Mouse (Mus musculus): ENCODE data around the gene Ndufb3.
"Not testable (repeated sequence)": the region's sequence is repeated elsewhere in the genome, so short reads cannot be mapped to it uniquely, and the experiment has no call there.

Ndufb3 gene

DNA sequence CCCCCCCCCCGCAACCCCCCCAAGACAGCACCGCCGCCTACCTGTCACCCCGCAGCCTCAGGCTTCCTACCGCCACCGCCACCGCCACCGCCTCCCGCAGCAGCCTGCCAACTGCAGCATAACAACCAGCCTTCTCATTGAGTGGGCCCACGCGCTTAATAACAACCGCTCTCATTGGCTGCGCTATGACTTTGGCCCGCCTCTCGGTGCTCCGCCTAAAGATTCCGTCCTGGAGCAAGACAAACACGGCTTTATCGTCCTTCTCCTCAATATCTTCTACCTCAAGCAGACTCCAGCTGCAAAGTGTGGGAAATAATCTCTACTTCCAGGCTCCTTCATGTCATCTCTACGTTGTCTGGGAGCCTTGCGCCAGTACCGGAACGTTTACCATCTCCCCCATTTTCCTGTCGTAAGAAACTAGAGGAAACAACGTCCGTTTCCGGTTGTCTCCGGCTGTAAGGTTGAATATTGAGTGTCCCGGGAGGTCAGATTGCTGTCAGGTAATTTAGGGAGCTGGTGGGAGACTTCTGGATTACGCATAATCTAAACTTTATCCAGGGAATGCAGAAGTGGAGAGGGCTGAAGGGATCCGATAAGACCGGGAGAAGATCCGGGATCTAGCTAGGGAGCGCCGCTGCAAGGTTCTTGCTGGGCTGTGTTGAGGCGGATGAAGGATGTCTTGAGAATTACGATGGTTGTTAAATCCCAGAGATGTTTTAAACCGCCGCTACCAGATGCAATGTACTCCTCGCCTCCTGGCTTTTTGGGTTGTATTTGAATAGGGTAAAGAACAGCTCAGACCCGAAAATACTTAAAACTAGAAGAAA lies at the start of gene Ndufb3, which contains the start of gene Fam126b:
Ndufb3 (plus strand) TSS at position 214 of the 827 bp plus-strand sequence.
Fam126b (minus strand) TSS at position 153 of the 827 bp plus-strand sequence.
- peak; percentile 80 for DNase-seq (ENCODE audit: low read depth)

- DNase-seq (ENCODE audit: low read depth): no peak
Measured at GRCm38 (mm10) chr1:58541386-58541785, 44.8 kb upstream of the Ndufb3 start.

GRCm38 (mm10) chr1:58560370-58560769 lies 25.8 kb upstream of the Ndufb3 start:
- DNase-seq (ENCODE audit: low read depth): not testable (repeated sequence)

GRCm38 (mm10) chr1:58562455-58562854 lies 23.7 kb upstream of the Ndufb3 start:
- peak; percentile 33 for DNase-seq (ENCODE audit: low read depth)

GRCm38 (mm10) chr1:58564981-58565380 lies 21.2 kb upstream of the Ndufb3 start:
- DNase-seq (ENCODE audit: low read depth): no peak

GRCm38 (mm10) chr1:58566621-58567020 lies 19.6 kb upstream of the Ndufb3 start:
- no peak for DNase-seq (ENCODE audit: low read depth)

- DNase-seq (ENCODE audit: low read depth): no peak
Measured at GRCm38 (mm10) chr1:58568456-58569130, 17.6 kb upstream of the Ndufb3 start.

GRCm38 (mm10) chr1:58570437-58570836 lies 15.7 kb upstream of the Ndufb3 start:
- no peak for DNase-seq (ENCODE audit: low read depth)

- DNase-seq (ENCODE audit: low read depth): no peak
Measured at GRCm38 (mm10) chr1:58579179-58579578, 7.0 kb upstream of the Ndufb3 start.

GRCm38 (mm10) chr1:58582611-58583010 lies 3.6 kb upstream of the Ndufb3 start:
- DNase-seq (ENCODE audit: low read depth): no peak

- DNase-seq (ENCODE audit: low read depth): no peak
Measured at GRCm38 (mm10) chr1:58584271-58584670, 1.9 kb upstream of the Ndufb3 start.

DNA sequence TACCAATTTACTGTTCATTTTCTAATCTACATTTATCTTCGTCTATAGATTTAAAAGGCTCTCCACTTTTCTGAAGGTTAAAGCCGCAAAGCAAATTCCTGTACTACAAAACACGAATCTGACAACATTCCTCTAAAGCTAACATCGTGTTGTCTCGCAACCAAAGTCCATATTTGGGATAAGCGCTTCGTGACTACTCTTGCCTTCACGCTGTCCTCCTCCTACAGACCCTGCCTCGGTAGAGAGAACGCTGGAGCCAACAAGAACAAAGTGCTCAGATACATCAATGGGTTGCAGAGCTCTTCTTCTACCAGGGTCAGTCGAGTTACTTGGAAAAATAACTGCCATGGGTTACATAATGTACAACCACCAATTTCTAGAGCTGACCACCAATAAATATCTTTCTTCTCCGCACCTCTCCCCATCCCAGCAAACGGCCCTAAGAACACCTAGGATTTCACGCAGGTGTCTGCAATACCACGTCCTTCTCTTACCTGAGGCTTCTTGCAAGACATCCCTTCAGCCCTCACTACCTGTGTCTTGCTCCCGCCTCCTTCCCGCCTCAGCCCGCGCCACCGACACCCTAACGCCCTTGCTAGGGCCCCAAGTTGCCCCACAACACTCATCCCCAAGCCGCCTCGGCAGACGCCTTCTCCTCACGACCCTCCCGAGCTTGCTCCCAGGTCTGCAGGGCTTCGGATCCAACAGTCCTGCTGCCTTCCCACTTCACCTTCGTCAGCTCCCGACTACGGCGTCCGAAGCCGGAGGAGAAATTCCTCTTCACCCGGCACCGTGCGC lies 612 bp upstream of the Ndufb3 start:
- DNase-seq (ENCODE audit: low read depth): no peak

DNA sequence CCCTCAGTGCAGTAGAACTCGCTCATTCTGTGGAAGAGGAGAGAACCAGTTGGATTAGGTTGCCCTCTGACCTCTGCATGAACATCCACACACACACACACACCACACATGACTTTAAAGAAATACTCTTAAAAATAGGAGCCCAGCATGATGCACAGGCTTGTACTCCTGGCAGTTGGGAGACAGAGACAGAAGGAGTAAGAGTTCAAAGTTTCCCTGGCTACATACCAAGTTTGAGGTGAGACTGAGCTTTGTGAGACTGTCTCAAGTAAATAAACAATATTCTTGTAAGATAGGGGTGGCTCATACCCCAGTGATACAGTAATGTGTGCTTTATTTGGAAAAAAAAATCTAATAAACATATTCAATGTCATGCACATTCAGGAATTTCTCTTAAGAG lies 1.3 kb downstream of the Ndufb3 start:
- DNase-seq (ENCODE audit: low read depth): no peak

DNA sequence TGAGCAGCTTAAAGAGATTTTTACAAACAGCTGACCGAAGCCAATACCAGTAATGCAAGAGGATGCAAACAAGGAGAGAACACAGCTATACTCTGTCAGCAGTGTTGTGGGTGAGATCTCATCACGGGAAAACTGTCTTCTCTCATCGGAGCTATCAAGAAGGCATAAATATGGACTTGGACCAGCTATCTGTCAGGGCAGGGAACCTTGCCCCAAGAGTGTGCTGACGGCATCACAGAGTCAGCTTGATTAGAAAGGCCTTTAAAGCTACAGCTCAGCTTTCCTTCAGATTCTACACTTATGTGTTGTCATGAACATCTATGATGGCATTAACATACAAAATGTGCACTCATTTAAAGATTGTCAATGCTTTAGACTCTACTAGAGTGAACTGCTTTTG lies 16.5 kb downstream of the Ndufb3 start:
- DNase-seq (ENCODE audit: low read depth): no peak

DNA sequence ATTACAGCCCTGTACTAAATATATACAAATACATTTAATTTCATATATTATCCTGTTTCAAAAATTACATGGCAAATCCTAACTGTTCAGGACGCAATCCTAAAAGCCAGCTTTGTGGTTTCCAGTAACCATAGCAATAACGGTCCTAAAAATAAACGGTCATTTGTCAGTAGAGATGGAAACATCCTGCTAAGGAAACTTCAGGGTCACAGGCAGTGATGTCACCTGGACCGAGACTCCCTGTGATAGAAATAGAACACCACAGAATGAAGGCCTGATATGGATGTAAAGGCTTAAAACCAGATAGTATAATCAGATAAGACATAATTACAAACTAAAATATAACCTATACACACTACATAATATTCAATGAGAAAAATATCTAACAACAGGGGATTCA lies 17.6 kb downstream of the Ndufb3 start:
- DNase-seq (ENCODE audit: low read depth): no peak

DNA sequence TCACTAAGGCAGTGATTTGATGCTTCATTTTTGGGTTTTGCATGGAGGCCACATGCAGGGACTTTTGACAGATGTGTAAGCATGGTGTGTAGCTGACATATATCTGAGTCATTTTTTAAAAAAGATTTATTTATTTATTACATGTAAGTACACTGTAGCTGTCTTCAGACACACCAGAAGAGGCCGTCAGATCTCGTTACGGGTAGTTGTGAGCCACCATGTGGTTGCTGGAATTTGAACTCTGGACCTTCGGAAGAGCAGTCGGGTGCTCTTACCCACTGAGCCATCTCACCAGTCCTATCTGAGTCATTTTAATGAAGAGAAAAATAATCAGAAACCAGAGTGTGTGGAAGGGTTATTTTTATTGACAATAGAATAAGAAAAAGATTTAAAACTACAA lies 23.4 kb downstream of the Ndufb3 start:
- DNase-seq (ENCODE audit: low read depth): not testable (repeated sequence)

DNA sequence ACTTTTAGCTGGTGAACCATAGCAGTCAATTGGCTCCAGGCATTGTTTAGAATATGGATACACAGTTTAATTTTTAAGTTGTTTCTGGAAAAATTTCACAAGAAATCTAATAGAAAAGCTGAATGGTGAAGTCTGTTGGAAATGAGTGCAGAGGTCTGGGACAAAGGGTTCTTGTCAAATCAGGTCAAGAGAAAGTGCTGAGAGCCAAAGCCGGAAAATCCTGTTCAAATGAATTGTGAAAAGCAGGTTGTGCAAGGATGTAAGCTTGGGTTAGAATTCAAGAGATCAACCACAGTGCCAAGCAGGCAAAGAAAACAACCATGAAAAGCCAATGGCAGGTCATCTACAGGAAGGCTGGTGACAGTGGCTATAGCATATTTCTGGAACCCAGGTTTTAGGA lies 24.0 kb downstream of the Ndufb3 start:
- DNase-seq (ENCODE audit: low read depth): no peak

GRCm38 (mm10) chr1:58610611-58611010 lies 24.4 kb downstream of the Ndufb3 start:
- no peak for DNase-seq (ENCODE audit: low read depth)

DNA sequence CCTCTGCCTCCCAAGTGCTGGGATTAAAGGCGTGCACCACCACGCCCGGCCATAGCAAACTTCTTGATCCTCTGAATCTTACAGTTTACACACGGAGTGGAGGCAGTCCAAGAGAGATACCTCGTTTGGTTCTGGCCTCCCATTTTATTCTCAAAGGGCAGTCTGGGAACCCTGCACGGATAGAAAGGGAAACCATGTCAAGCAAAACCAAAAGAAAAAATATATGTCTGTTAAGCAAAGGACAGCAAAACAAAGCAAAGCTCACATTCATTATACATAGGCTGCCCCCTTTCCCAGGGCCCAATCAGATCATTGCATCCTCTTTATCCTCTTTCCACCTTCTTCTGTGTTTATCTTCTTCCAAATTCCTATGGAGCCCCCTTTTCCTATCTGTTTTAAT lies 27.6 kb downstream of the Ndufb3 start:
- no peak for DNase-seq (ENCODE audit: low read depth)

DNA sequence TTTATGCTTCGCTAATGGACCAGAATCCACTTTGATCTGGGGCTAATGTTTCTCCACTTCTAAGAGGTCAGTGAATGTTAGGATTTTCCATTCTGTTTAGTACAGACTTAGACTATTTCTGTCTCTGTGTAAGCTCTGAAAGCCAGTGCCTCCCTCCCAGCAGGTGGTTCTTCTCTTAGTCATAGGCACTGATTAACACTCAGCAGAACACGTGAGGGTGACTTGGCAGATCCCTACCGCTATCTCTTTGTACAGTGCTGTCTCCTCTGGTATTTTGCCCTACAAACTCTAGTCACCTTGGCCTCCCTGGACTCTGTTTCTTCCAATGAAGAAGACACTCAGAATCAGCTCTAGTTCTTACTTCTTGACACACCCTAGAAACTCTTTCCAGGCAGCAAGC lies 28.2 kb downstream of the Ndufb3 start:
- no peak for DNase-seq (ENCODE audit: low read depth)

DNA sequence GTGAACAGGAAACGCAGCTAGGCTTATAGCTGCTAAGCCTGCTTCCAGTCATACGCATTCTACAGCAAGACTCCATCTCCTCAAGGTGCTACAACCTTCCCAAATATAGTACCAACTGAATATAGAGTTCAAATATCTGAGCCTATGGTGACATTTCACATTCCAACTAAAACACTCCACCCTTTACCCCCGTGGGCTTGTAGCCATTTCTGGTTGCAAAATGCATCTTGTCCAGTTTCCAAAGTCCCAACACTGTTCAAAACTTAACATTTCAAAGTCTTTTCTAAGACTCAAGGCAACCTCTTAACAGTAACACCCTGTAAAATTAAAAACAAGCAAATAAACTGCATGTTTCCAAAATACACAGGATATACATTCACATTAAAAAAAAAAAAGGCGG lies 29.0 kb downstream of the Ndufb3 start:
- DNase-seq (ENCODE audit: low read depth): no peak

- no peak for DNase-seq (ENCODE audit: low read depth)
Measured at GRCm38 (mm10) chr1:58616176-58616575, 30.0 kb downstream of the Ndufb3 start.

GRCm38 (mm10) chr1:58617076-58617475 lies 30.9 kb downstream of the Ndufb3 start:
- no peak for DNase-seq (ENCODE audit: low read depth)

Data from c-Kit-positive CD71-negative TER-119-negative erythroid progenitor cells, embryonic 14.5 days (primary cell).